Mouse (Mus musculus): Measurements from ENCODE around the gene Scrn1. TPM values are rescaled to one million over a fixed set of nuclear protein-coding genes. Genes with fewer than 3 reads are reported as not detected.
A peak's percentile ranks its signal among the peaks of the same experiment; 100 is the strongest.

Scrn1 gene
- polyA plus RNA-seq, 1 experiment, result 1.0 TPM

DNA sequence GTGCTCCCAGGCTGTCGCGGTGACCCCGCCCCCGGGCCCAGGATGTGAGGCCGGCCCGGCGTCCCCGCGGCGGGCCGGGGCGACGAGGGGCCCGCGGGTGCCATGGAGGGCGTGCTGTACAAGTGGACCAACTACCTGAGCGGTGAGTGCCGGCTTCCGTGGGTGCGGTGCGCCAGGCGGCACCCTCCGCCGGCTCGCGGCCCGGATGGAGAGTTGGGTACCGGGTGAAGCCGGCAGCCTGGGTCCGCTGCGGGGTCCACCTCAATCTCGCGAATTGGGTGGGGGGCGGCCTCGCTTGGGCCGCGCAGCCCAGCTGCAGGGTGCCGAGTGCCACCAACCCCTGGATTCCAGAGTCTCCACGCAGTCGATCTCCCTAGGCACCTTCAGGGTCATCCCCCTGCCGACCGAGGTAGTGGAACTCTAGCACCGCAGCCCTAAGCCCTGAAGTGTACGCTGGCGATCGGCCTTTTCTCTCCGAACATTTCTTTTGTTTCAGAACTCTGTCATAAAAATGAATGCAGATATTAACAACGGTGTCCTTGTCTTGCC is 29.1 kb upstream of the Scrn1 start:
- H3K4me3 ChIP-seq (replicated peaks; ENCODE audit: control insufficient read depth, low read depth, low read length), result peak overlapping the region; percentile 74
- H3K4me1 ChIP-seq (ENCODE audit: control insufficient read depth, insufficient read depth, low read length), result no peaks in the 10 kb centered on the region
- 1% methylated on average over 46 of the region's 48 CpGs for WGBS
- peak overlapping the region; percentile 27; the same call in 1 of the 2 replicates for H3K27ac ChIP-seq (ENCODE audit: control insufficient read depth, insufficient read depth, low read depth, low read length, poor library complexity)
- TF ChIP-seq CTCF (IDR thresholded peaks at IDR 0.05; ENCODE audit: control insufficient read depth, insufficient read depth, low read length) (no peak), POLR2A (IDR thresholded peaks at IDR 0.05; ENCODE audit: borderline replicate concordance, control insufficient read depth, low read depth, low read length) (no peak)

DNA sequence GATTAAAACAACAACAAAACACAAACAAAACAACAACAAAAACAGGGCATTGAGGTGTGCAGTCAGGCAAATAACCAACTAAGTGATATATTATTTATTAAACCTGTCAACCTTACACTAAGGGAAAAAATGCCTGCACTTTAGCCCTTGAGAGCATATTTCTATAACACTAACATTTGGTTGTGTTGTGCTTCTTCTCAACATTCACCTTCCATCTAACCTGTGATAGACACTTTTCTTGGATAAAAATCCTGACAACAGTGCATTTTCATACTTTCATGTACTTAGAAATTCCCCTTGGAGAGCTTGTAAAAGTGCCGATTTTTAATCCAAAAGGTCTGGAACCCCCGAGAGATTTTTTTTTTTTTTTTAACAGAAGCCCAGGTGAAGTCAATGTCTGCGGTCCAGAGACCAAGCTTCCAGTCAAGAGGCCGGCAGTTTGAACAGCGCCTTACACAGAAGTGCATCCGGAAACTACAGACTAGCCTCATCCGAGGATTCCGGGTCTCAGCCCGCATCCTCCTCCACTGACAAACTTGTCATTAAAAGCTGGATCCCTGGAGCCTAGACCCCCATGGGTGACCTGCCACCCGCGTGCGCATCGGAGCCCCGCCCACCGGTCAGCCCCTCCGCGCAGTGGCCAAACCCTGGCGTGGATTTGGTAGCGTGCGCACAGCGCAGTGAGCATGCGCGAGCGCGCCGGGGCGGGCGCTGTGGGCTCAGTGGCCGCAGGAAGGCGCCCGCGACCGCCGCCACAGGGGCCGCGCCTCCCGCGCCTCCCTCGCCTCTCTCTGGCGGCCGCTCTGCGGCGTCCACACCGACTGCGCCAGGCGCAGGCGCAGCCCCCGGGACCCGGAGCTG is 28.4 kb upstream of the Scrn1 start, which contains the start of gene Plekha8:
Plekha8 (plus strand) TSS at position 643 of the 861 bp plus-strand sequence.
- H3K27ac ChIP-seq (ENCODE audit: control insufficient read depth, insufficient read depth, low read depth, low read length, poor library complexity), result peak within 1 kb of the TSS; percentile 27; the same call in 1 of the 2 replicates
- H3K4me3 ChIP-seq (replicated peaks; ENCODE audit: control insufficient read depth, low read depth, low read length), result peak within 1 kb of the TSS; percentile 74
- TF ChIP-seq CTCF (IDR thresholded peaks at IDR 0.05; ENCODE audit: control insufficient read depth, insufficient read depth, low read length), result no peak
- TF ChIP-seq POLR2A (IDR thresholded peaks at IDR 0.05; ENCODE audit: borderline replicate concordance, control insufficient read depth, low read depth, low read length), result no peak
- no peaks in the 10 kb centered on the region for H3K4me1 ChIP-seq (ENCODE audit: control insufficient read depth, insufficient read depth, low read length)
- 1% methylated on average over 49 of the region's 49 CpGs for WGBS

DNA sequence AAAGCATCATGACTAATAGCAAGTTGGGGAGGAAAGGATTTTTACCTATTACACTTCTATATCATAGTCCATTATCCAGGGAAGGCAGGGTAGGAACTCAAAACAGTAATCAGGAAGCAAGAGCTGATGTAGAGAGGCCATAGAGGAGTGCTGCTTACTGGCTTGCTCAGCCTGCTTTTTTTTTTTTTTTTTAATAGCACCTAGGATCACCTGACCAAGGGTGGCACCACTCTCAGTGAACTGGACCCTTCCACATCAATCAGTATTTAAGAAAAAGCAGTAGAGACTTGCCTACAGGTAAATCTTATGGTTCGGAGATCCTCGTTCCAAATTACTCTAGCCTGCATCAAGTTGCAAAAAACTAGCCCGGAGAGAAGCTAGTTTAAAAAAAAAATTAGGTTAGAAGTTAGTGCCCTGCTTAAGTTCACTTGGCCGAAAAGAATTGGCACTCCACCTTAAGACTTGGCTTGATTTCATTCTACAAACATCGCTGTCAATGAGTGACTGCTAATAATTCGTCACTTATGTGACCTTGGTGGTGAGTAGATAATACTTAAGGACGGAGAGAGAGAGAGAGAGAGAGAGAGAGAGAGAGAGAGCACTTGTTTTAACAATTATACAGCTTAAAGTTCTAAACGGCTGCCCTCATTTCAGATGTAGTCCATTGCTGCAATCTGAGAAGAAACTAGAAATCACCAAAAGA is 27.6 kb upstream of the Scrn1 start:
- TF ChIP-seq POLR2A (IDR thresholded peaks at IDR 0.05; ENCODE audit: borderline replicate concordance, control insufficient read depth, low read depth, low read length), result no peak
- TF ChIP-seq CTCF (IDR thresholded peaks at IDR 0.05; ENCODE audit: control insufficient read depth, insufficient read depth, low read length), result no peak
- H3K27ac ChIP-seq (ENCODE audit: control insufficient read depth, insufficient read depth, low read depth, low read length, poor library complexity), result no peak overlapping the region
- no peak overlapping the region for H3K4me3 ChIP-seq (replicated peaks; ENCODE audit: control insufficient read depth, low read depth, low read length)
- no peaks in the 10 kb centered on the region for H3K4me1 ChIP-seq (ENCODE audit: control insufficient read depth, insufficient read depth, low read length)
- WGBS, result 51% methylated on average over 8 of the region's 8 CpGs

DNA sequence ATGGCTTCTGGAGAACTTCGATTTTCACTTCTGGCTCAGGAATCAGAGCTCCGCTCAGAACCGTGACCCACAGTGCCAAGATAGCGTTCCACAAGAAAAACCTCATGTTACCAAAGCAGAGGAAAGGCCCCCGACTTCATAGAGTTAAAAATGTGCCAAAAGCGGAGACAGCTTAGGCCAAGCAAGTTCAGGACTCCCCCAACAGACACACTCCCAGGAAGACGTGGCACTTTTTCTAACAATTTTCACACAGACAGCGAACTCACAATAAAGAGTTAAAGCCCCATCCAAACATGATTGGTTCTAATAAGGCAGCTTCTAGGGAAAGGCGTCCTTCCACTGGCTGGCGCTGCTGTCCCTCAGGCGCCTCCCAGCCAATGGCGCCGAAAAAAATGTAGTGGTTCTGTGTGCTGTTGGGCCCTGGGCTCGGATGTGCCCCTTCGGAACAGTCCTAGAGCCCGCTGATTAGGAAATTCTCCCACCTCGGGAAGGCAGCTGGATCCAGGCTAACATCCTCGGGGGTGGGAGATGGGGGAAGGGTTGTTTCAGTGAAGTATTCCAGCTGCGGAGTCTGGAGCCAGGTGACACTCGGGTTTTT is 26.7 kb upstream of the Scrn1 start:
- Histone ChIP-seq H3K27ac (ENCODE audit: control insufficient read depth, insufficient read depth, low read depth, low read length, poor library complexity) (no peak overlapping the region), H3K4me1 (ENCODE audit: control insufficient read depth, insufficient read depth, low read length) (no peaks in the 10 kb centered on the region), H3K4me3 (replicated peaks; ENCODE audit: control insufficient read depth, low read depth, low read length) (peak overlapping the region; percentile 55)
- under 1% methylated on average over 20 of the region's 20 CpGs for WGBS
- TF ChIP-seq POLR2A (IDR thresholded peaks at IDR 0.05; ENCODE audit: borderline replicate concordance, control insufficient read depth, low read depth, low read length) (no peak), CTCF (IDR thresholded peaks at IDR 0.05; ENCODE audit: control insufficient read depth, insufficient read depth, low read length) (no peak)

DNA sequence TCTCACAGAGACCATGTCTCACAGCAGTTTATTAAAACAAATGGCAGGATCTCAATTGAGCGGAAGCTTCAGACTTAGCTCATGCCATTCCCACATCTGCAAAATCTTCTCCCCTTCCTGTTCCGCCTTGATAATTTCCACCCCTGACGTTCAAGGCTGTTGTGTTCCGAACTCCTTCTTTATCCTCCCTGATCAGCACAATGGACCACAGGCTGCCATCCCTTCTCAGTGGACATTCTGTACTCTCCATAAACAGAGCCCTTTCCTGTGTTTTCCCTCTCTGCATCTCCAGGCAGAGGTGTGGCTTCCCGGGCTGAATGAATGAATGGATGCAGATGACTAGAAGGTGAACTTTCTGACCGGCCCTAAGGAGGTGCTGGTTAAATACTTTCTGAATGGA is 25.5 kb upstream of the Scrn1 start:
- WGBS, result 62% methylated on average over 6 of the region's 6 CpGs
- TF ChIP-seq POLR2A (IDR thresholded peaks at IDR 0.05; ENCODE audit: borderline replicate concordance, control insufficient read depth, low read depth, low read length), result no peak
- no peak for TF ChIP-seq CTCF (IDR thresholded peaks at IDR 0.05; ENCODE audit: control insufficient read depth, insufficient read depth, low read length)
- Histone ChIP-seq H3K4me1 (ENCODE audit: control insufficient read depth, insufficient read depth, low read length) (no peaks in the 10 kb centered on the region), H3K27ac (ENCODE audit: control insufficient read depth, insufficient read depth, low read depth, low read length, poor library complexity) (no peak overlapping the region), H3K4me3 (replicated peaks; ENCODE audit: control insufficient read depth, low read depth, low read length) (no peak overlapping the region)

DNA sequence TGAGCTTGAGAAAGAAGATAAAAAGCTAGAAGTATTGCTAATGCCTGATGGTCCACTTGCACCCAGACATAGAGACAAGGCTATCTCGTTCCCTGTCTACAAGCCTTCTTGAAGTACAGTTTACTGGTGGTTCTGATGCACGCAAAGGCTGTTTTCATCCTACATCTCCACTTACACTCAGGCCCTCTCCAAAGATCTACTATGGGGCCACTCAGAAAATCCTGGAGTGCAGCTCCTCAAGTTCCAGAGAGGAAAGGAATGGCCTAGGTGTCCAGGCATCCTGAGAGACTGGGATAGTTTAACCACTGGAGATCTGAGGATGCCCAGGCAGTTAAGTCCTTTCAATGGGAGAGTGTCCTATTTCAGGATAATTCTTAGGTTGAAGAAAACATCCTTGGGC is 24.4 kb upstream of the Scrn1 start:
- Histone ChIP-seq H3K4me1 (ENCODE audit: control insufficient read depth, insufficient read depth, low read length) (no peaks in the 10 kb centered on the region), H3K4me3 (replicated peaks; ENCODE audit: control insufficient read depth, low read depth, low read length) (no peak overlapping the region), H3K27ac (ENCODE audit: control insufficient read depth, insufficient read depth, low read depth, low read length, poor library complexity) (no peak overlapping the region)
- TF ChIP-seq CTCF (IDR thresholded peaks at IDR 0.05; ENCODE audit: control insufficient read depth, insufficient read depth, low read length), result no peak
- no peak for TF ChIP-seq POLR2A (IDR thresholded peaks at IDR 0.05; ENCODE audit: borderline replicate concordance, control insufficient read depth, low read depth, low read length)
- 77% methylated on average over 2 of the region's 2 CpGs for WGBS

DNA sequence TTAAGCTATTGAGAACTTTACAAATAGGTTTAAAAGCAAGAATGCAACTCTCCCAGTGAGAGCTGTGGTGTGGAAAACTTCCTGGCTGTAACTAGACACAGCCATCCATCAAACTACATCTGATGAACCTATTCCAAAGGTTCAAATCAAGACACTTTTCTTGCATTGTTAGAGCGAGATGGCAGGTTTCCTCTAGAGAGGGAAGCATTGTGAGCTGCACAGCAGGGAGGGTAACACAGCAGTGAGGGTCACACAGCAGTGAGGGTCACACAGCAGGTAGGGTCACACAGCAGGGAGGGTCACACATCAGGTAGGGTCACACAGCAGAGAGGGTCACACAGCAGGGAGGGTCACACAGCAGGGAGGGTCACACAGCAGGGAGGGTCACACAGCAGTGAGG is 21.9 kb upstream of the Scrn1 start:
- Histone ChIP-seq H3K4me1 (ENCODE audit: control insufficient read depth, insufficient read depth, low read length) (no peaks in the 10 kb centered on the region), H3K4me3 (replicated peaks; ENCODE audit: control insufficient read depth, low read depth, low read length) (no peak overlapping the region), H3K27ac (ENCODE audit: control insufficient read depth, insufficient read depth, low read depth, low read length, poor library complexity) (no peak overlapping the region)
- TF ChIP-seq POLR2A (IDR thresholded peaks at IDR 0.05; ENCODE audit: borderline replicate concordance, control insufficient read depth, low read depth, low read length) (no peak), CTCF (IDR thresholded peaks at IDR 0.05; ENCODE audit: control insufficient read depth, insufficient read depth, low read length) (no peak)
- WGBS, result 61% methylated on average over 1 of the region's 1 CpGs

DNA sequence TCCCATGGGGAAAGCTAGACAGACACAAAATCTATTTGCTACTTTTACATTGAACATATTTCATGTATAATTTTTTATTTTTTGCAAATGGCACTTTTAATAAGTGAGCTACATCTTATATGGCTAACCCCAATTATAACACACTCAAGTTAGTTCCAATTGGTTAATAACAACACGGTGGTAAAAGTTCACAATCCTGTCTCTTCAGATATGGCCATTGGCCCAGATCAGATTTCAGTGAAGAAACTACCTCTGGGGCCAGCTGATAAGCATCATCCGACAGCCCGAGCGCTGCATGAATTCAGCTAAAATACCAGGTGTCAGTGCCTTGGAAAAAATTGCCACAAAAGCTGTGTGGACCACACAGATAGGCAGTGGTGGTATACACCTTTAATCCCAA is 21.4 kb upstream of the Scrn1 start:
- Histone ChIP-seq H3K4me3 (replicated peaks; ENCODE audit: control insufficient read depth, low read depth, low read length) (no peak overlapping the region), H3K27ac (ENCODE audit: control insufficient read depth, insufficient read depth, low read depth, low read length, poor library complexity) (no peak overlapping the region), H3K4me1 (ENCODE audit: control insufficient read depth, insufficient read depth, low read length) (no peaks in the 10 kb centered on the region)
- 64% methylated on average over 4 of the region's 4 CpGs for WGBS
- no peak for TF ChIP-seq CTCF (IDR thresholded peaks at IDR 0.05; ENCODE audit: control insufficient read depth, insufficient read depth, low read length)
- no peak for TF ChIP-seq POLR2A (IDR thresholded peaks at IDR 0.05; ENCODE audit: borderline replicate concordance, control insufficient read depth, low read depth, low read length)

All from bone marrow, adult 2 months (tissue).